Comparison of ENCODE assay signal across 8 mouse cellular contexts in genomic region chr6:39117584-39118455, GRCm38 (mm10). TPM values are rescaled to one million over a fixed set of nuclear protein-coding genes. Genes with fewer than 3 reads are reported as not detected.
DNase-seq lines count a peak whose midpoint lies in the region; ATAC-seq lines count a peak whose summit lies in the region.

TSS of gene Parp12 (minus strand) at chr6:39118349.

- H3K27me3 ChIP-seq in embryonic facial prominence, embryonic 11.5 days (ENCODE audit: control insufficient read depth, insufficient read depth, low read length), result peaks cover 32% of the 10 kb centered on the region
- peaks cover 62% of the 10 kb centered on the region for H3K27me3 ChIP-seq in limb, embryonic 13.5 days
- peaks cover 32% of the 10 kb centered on the region for H3K27me3 ChIP-seq in midbrain, embryonic 14.5 days (ENCODE audit: control insufficient read depth, insufficient read depth, low read length)

- no peak for DNase-seq in cerebellum, adult 9-10 months
- peak; percentile 65 for DNase-seq in embryonic facial prominence, embryonic 11.5 days (ENCODE audit: low spot score)
- peak; percentile 99 for DNase-seq in heart, adult 11 months
- DNase-seq in kidney, adult 11 months, result peak; percentile 78
- peak; percentile 69 for DNase-seq in midbrain, embryonic 14.5 days
- peak; percentile 67 for DNase-seq in spleen, adult 12 weeks (ENCODE audit: low spot score)

- WGBS in embryonic facial prominence, embryonic 11.5 days, result 2% methylated on average over 100 of the region's 101 CpGs
- WGBS in limb, embryonic 13.5 days, result 2% methylated on average over 99 of the region's 101 CpGs
- 2% methylated on average over 101 of the region's 101 CpGs for WGBS in midbrain, embryonic 14.5 days

- peak; percentile 47; the same call in 1 of the 2 replicates for ATAC-seq in cerebellum, adult (ENCODE audit: insufficient number of reproducible peaks, low FRiP score, low TSS enrichment)
- peak; percentile 72; the same call in 1 of the 2 replicates for ATAC-seq in embryonic facial prominence, embryonic 11.5 days (replicated peaks; ENCODE audit: insufficient number of reproducible peaks, low FRiP score, low TSS enrichment, low read depth)
- peak; percentile 83 for ATAC-seq in limb, embryonic 13.5 days (ENCODE audit: low FRiP score, low read depth)
- peak; percentile 58 for ATAC-seq in midbrain, embryonic 14.5 days (ENCODE audit: low FRiP score, low TSS enrichment)

- H3K4me2 ChIP-seq in embryonic facial prominence, embryonic 11.5 days (ENCODE audit: low read depth, low read length), result peak within 1 kb of the TSS; percentile 70
- H3K4me2 ChIP-seq in limb, embryonic 13.5 days (replicated peaks), result peak within 1 kb of the TSS; percentile 69
- H3K4me2 ChIP-seq in midbrain, embryonic 14.5 days (ENCODE audit: low read length), result peak within 1 kb of the TSS; percentile 61

- H3K36me3 ChIP-seq in embryonic facial prominence, embryonic 11.5 days (replicated peaks; ENCODE audit: control insufficient read depth, insufficient read depth, low read depth, low read length), result no peaks in the 10 kb centered on the region
- no peaks in the 10 kb centered on the region for H3K36me3 ChIP-seq in limb, embryonic 13.5 days
- H3K36me3 ChIP-seq in midbrain, embryonic 14.5 days (ENCODE audit: control insufficient read depth, insufficient read depth, low read length), result no peaks in the 10 kb centered on the region

- H3K4me3 ChIP-seq in embryonic facial prominence, embryonic 11.5 days (ENCODE audit: low read depth, low read length), result peak within 1 kb of the TSS; percentile 58
- H3K4me3 ChIP-seq in limb, embryonic 13.5 days, result peak within 1 kb of the TSS; percentile 84
- H3K4me3 ChIP-seq in midbrain, embryonic 14.5 days (replicated peaks; ENCODE audit: low read depth, low read length), result peak within 1 kb of the TSS; percentile 53

- H3K9me3 ChIP-seq in embryonic facial prominence, embryonic 11.5 days (replicated peaks; ENCODE audit: control insufficient read depth, low read length), result peaks cover 3% of the 10 kb centered on the region; the same call in 1 of the 2 replicates
- H3K9me3 ChIP-seq in limb, embryonic 13.5 days, result peaks cover 5% of the 10 kb centered on the region
- H3K9me3 ChIP-seq in midbrain, embryonic 14.5 days (ENCODE audit: control insufficient read depth, low read length), result peaks cover 5% of the 10 kb centered on the region; the same call in 1 of the 2 replicates

- no peak within 1 kb of the TSS for H3K27ac ChIP-seq in embryonic facial prominence, embryonic 11.5 days (replicated peaks; ENCODE audit: low read depth, low read length)
- peak within 1 kb of the TSS; percentile 39; the same call in 1 of the 2 replicates for H3K27ac ChIP-seq in limb, embryonic 13.5 days
- H3K27ac ChIP-seq in midbrain, embryonic 14.5 days (replicated peaks; ENCODE audit: low read depth, low read length), result no peak within 1 kb of the TSS

- no peaks in the 10 kb centered on the region for H3K4me1 ChIP-seq in embryonic facial prominence, embryonic 11.5 days (ENCODE audit: control insufficient read depth, insufficient read depth, low read length)
- H3K4me1 ChIP-seq in limb, embryonic 13.5 days, result no peaks in the 10 kb centered on the region
- H3K4me1 ChIP-seq in midbrain, embryonic 14.5 days (ENCODE audit: control insufficient read depth, insufficient read depth, low read length), result no peaks in the 10 kb centered on the region

- H3K9ac ChIP-seq in embryonic facial prominence, embryonic 11.5 days (replicated peaks; ENCODE audit: low read length), result peak within 1 kb of the TSS; percentile 52
- H3K9ac ChIP-seq in limb, embryonic 13.5 days, result peak within 1 kb of the TSS; percentile 86
- peak within 1 kb of the TSS; percentile 45; the same call in 1 of the 2 replicates for H3K9ac ChIP-seq in midbrain, embryonic 14.5 days (replicated peaks; ENCODE audit: low read length)

RNA-seq across cellular contexts. Expression of gene Parp12, which starts in this region (rescaled TPM):
- 1.9 and 2.7 TPM in 2 replicates for polyA plus RNA-seq in embryonic facial prominence, embryonic 11.5 days (2014; fragmentation: Nextera tagmentation; extraction: Ambion mirVana)
- 7.7 and 8.5 TPM in 2 replicates for polyA plus RNA-seq in limb, embryonic 13.5 days (2015; fragmentation: Nextera tagmentation; extraction: Ambion mirVana)
- 1.1 and 4.8 TPM in 2 replicates for polyA plus RNA-seq in midbrain, embryonic 14.5 days (2014; fragmentation: Nextera tagmentation; extraction: Ambion mirVana)
